Mouse (Mus musculus): Measurements from ENCODE around the gene Fgf8.

DNA sequence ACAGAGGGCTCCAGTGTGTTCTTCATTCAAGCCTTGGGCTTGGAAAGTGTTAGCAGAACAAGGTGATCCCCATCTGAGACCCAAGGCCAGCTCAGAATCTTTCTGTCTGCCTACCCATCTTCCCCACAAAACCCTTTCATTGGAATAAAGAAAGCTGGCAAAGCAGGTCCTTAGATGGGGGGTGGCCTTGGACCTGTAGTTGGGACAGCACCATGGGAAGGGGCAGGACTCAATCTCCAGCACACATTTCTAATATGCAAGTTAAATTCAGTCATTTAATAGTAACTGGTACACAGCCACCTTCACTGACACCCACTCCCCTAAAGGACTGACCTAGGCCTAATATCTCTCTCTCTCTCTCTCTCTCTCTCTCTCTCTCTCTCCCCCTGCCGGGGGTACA, 6.5 kb downstream of the Fgf8 start:
- no peak for TF ChIP-seq POLR2A (IDR thresholded peaks at IDR 0.05; ENCODE audit: control insufficient read depth, low read depth, low read length)
- no peak for TF ChIP-seq CTCF (IDR thresholded peaks at IDR 0.05; ENCODE audit: control insufficient read depth, insufficient read depth, insufficient replicate concordance, low read depth, low read length)
